Mouse (Mus musculus) layer of hippocampus, adult 9-11 months (tissue): ENCODE measurements around the gene Ddi2.

Source experiments
- DNase-seq: peaks from one replicate; pipeline ENCODE4 v3.0.0; 2022

Gene Ddi2

DNA sequence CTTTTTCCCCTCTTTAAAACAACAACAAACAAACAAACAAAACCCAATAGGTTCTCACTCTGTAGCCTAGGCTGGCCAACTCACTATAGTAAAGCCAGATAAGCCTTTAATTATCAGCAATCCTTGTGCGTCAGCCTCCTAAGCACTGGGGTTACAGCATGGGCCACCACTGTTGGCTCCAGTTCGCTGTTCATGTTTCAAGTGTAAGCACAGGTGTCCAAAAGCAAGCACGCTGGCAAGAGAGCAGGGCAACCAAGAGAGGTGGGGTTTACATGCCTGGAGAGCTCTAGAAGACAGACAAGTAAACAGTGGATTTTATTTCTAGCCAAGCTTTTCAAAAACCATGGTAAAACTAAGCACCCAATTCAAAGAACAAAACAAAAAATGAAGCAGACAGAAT, 37.1 kb downstream of the Ddi2 start:
- DNase-seq = no peak

- DNase-seq = no peak
These were observed 37.7 kb downstream of the Ddi2 start, which contains the start of gene Rsc1a1 for GRCm38 (mm10) chr4:141685499-141685898. Gene Rsc1a1, minus strand, starts transcription at chr4:141685599.

DNA sequence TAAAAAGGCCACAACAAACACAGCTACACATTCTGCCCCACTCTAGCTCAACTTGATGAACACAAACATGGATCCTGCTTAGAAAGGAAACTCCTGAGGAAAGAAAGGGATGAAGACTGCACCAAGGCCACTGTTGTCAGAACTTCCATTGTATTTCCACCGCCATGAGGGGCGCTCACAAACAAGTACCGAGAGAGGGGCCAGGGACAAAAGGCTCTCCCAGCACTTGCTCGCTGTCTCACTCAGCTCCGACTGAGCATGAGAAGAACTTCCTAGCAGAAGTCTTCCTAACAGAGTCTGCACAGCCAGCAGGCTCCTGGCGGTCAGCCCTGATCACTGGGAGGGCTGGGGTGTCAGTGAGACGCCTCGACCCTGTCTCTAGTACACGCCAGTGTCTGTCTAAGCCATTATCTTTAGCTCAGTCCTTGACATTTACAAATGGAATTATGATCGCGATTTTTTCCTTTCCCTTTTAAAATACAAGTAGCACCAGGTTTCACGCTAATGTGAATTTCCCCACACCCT, 40.5 kb downstream of the Ddi2 start:
- DNase-seq = no peak

GRCm38 (mm10) chr4:141681767-141682166, 41.5 kb downstream of the Ddi2 start:
- no peak for DNase-seq

GRCm38 (mm10) chr4:141680892-141681291, 42.3 kb downstream of the Ddi2 start:
- DNase-seq = no peak

DNA sequence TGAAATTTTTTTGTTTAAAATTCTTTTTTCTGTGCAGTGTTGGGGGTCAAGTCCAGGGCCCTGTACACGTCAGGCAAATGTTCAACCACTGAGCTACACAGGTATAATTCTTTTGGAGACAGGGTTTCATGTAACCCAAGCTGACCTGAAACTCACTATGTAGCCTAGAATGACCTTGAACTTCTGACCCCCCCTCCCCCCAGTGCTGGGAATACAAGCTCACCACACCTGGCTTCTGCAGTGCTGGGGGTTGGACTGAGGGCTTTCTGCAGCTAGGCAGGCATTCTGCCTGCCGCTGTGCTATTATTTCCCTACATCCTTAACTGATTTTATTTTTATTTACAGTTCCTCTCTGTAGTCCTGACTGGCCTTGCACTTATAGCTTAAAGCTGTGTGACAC, 44.2 kb downstream of the Ddi2 start:
- DNase-seq = no peak

DNA sequence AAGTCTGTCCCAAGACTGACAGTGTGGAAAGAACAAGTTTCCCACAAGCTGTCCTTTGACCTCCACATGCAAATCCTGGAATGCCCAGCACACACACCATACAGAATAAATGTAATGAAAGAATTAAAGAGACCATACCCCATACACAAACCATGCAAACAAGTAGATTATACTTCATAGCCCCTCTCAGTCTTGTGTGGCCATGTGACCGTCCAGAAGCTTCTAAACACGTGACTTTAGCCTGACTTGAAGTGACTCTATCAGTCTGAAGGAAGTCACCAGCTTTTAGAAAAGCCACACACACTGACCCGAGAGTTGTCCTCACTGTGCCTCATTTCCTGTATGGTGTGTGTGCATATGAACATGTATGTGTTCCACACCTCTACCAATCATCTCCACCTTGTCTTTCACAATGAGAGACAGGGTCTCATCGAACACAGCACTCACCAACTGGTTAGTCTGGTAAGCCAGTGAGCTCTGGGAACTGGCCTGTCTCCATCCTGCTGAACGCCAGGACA, 46.7 kb downstream of the Ddi2 start:
- DNase-seq = no peak

GRCm38 (mm10) chr4:141672325-141672724, 50.9 kb downstream of the Ddi2 start:
- no peak for DNase-seq

DNA sequence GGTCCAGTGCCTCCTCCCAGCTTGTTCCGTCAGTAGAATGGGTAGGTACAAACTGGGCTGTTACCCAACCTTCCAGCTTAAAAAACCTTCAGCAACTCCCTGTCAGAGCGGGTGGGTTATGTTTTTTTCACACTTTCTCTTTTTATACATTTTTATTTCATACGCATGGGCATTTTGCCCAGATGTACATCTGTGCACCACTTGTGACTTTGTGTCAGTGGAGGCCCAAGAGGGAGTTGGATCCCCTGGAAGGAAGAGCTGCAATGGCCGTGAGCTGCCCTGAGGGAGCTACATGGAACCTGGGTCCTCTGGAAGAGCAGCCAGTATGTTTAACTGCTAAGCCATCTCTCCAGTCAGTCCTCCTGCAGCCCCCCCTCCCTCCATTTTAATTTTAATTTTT, 51.8 kb downstream of the Ddi2 start:
- no peak for DNase-seq

- peak; percentile 65 for DNase-seq
These were observed 53.1 kb downstream of the Ddi2 start for GRCm38 (mm10) chr4:141669898-141670712.

- no peak for DNase-seq
These were observed 58.4 kb downstream of the Ddi2 start, which contains the start of gene Plekhm2 for GRCm38 (mm10) chr4:141664799-141665198. Gene Plekhm2, minus strand, starts transcription at chr4:141664899.

DNA sequence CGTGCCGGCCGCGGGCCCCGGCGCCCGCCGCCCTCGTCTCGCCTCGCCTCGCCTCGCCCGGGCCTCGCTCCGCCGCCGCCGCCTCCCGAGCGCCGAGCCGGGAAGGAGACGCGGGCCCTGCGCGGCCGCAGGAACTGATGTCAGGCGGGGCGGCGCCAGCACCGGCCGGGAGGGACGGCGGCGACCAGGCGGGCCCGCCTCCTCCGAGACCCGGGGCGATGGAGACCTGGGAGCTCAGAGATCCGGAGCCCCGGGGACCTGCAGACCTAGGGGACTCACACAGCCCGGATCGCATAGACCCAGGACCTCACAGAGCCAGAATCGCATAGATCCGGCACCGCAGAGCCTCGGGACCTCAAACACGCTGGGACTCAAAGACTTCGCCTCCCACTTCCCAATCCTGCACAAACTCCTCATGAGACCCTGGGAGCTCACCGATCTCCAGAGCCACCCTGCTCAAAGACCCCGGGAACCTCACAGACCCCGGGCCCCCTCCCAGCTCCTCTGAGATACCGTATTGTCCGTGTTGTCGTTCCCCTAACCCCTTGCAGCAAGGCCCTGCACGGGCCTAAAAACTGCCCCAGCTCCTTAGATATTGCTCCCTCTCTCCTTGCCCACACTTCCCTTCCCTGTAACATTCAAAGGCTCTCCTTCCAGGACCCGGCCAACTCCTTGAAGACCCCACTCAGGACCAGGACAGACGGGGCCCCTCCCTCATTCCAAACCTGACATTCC, 59.0 kb downstream of the Ddi2 start:
- peak; percentile 69 for DNase-seq

DNA sequence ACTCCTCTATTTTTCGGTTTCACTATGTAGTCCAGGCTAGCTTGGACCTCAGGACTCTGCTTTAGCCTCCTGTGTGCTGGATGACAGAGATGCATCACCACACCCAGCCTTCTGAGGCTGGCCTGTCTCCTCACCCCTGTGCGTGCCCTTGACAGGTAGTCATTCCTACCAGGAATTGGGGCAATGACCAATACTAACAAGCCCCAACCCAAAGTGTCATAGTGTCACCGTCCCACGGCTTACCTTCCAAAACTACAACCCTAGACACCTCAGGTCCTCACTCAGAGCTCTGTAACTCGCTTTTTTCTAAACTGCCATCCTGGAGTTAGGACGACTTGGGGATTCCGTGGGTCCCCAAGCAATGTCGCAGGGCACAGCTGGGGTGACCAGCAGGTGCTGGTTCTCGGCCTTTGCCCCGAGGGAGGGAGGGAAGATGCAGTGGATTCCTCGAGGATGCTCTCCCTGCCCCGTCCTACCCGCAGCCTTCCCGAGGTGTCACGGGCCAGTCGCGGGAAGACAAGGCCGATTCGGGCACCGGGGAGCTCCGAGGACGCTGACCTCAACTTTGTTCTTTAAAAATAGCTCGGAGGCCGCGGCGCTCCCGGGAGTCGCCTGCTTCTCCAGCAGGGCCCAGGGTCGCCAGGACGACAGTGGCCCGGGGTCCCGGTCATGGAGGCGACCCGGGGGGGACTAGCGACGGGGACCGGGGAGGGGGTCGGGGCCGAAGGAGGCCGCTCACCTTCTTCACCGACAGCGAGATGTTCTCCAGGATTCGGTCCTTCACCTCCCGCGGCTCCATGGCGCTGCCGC, 59.9 kb downstream of the Ddi2 start:
- DNase-seq = no peak

GRCm38 (mm10) chr4:141660884-141661283, 62.3 kb downstream of the Ddi2 start:
- DNase-seq = no peak

DNA sequence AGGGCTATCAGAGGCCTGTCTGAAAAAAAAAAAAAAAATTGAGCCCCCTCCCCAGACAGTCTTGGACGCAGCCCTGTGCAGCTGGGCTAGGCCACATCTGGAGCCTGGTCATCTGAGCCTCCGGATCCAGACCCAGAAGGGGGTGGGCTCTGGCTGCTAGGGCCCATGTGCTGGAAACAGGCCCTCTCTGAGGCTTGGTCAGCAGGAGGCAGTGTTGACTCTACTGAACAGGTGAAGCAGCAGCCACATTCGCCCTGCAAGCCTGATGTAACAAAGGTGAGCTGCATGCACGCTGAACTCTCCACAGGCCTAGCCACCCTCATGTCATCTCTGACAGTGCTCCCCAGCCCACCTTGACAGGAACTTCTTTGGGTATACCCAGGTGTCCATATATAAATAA, 63.5 kb downstream of the Ddi2 start:
- no peak for DNase-seq

GRCm38 (mm10) chr4:141658846-141659484, 64.3 kb downstream of the Ddi2 start:
- DNase-seq = no peak

DNA sequence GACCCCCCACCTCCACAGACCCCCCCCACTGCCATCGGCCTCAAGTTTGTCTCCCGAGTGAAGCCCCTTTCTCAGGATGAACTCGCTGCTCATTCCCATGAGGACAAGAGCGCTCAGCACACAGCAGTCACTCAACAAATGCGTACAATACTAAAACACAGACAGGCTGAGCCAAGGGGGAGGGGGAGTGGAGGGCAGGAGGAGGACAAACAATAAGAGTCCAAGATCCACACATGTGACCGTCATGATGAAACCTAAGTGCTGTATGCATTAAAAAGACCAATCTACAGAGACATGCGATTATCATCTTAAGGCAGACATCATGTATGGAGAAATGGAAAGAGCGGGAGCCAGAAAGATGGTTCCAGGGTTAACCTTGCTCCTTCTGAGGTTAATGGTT, 66.3 kb downstream of the Ddi2 start:
- DNase-seq = no peak

- peak; percentile 60 for DNase-seq
These were observed 67.2 kb downstream of the Ddi2 start for GRCm38 (mm10) chr4:141655908-141656608.

GRCm38 (mm10) chr4:141654509-141654908, 68.7 kb downstream of the Ddi2 start:
- DNase-seq = no peak

- no peak for DNase-seq
These were observed 69.4 kb downstream of the Ddi2 start for GRCm38 (mm10) chr4:141653813-141654212.

GRCm38 (mm10) chr4:141653044-141653443, 70.2 kb downstream of the Ddi2 start:
- DNase-seq = no peak

DNA sequence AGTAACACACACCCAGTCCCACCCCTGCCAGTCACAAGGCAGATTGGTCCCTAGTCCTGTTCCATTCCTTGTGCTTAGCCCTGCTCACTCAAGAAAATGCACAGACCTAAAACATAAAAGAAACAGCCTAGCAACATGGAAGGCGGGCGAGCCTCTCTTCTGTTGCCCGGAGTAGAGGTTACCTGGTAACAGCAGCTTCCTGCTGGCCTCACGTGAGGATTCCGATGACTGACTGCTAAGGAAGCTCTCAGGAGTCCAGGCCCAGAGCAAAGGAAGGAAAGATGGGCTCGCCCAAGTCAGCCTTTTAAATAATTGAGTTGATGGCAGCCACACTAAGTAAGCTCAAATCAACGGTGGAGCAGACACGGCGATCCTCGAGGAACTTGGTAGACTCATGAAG, 71.3 kb downstream of the Ddi2 start:
- DNase-seq = no peak
